Mouse (Mus musculus): ENCODE measurements around the gene Stt3b. TPM values are rescaled to one million over a fixed set of nuclear protein-coding genes. Genes with fewer than 3 reads are reported as not detected.
"Not testable (repeated sequence)": the region's sequence is repeated elsewhere in the genome, so short reads cannot be mapped to it uniquely, and the experiment has no call there.

The Stt3b gene
- polyA plus RNA-seq, 1 experiment from 2014 or later, result 128 TPM

DNA sequence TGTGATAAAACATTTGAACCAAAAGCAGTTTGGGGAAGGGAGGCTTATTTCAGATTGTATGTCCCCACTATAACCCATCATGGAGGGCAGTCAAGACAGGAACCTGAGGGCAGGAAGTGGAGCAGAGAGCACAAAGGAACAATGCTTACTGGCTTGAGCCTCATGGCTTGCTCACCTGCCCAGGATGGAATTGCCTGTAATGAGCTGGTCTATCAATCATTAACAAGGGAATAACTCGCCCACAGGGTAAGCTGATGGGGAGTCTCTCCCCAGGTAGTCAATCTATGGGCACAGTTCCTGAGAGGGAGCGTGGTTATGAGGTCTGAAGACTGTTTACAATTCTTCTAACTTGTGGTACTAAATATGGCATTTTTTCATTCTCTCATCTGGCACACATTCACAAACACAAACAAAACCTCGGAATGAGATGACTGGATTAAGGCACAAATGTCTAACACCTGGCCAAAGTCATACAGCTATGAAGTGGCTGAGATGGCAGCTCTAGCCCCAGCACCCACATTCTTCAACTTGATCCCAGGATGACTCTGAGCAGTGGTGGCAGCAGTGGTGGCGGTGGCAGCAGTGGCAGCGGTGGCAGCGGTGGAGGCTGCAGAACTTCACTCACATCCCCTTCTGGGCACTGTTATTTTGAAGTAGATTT, 22.3 kb downstream of the Stt3b start:
- Histone ChIP-seq H3K36me3 (no peaks in the 10 kb centered on the region), H3K4me1 (peaks cover 7% of the 10 kb centered on the region), H3K9ac (no peak overlapping the region), H3K27me3 (replicated peaks) (no peaks in the 10 kb centered on the region), H3K4me2 (replicated peaks) (no peak overlapping the region), H3K9me3 (no peaks in the 10 kb centered on the region), H3K27ac (no peak overlapping the region), H3K4me3 (no peak overlapping the region)
- WGBS, result 92% methylated on average over 6 of the region's 6 CpGs
- no peak for ATAC-seq (ENCODE audit: low FRiP score, low read depth)

DNA sequence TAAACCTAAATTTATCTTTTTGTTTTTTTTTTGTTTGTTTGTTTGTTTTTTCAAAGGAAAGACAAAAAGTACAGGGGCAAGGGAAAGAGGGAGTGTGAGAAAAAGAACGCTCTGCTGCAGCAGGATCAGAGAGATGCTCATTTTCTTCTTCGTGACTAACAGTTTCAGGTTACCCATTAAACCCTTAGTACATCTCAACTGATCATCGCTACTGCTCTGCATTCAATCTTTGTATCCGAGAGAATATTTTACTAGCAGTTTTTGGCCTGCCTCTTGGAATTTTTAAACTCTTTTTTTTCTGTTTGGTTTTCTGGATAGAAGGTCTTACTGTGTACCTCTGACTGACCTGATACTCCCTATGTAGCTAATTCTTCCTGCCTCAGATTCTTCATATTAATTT, 25.8 kb downstream of the Stt3b start:
- Histone ChIP-seq H3K36me3 (peaks cover 4% of the 10 kb centered on the region; the same call in 1 of the 2 replicates), H3K27ac (no peak overlapping the region), H3K9me3 (no peaks in the 10 kb centered on the region), H3K27me3 (replicated peaks) (no peaks in the 10 kb centered on the region), H3K4me3 (no peak overlapping the region), H3K9ac (no peak overlapping the region), H3K4me1 (peaks cover 11% of the 10 kb centered on the region), H3K4me2 (replicated peaks) (no peak overlapping the region)
- WGBS, result 92% methylated on average over 4 of the region's 4 CpGs
- ATAC-seq (ENCODE audit: low FRiP score, low read depth), result no peak

DNA sequence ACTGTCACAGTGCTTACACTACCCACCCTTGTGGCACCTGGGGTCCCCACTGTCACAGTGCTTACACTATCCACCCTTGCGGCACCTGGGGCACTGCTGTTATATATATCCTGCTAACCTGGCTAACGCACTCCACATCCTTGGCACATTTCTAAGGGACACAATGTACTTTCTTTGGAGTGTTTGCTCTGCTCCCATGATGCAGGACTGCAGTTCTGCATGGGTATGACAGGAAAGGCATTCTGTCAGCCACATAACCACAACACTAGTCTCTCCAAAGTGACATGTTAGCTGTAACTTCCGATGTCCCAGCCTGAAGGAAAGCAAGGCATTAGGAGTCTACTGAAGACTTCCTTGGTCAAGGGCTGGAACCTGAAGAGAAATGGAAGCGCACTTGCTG, 26.8 kb downstream of the Stt3b start:
- no peak overlapping the region for H3K27ac ChIP-seq
- no peak overlapping the region for H3K9ac ChIP-seq
- no peak overlapping the region for H3K4me2 ChIP-seq (replicated peaks)
- H3K36me3 ChIP-seq, result peaks cover 12% of the 10 kb centered on the region; the same call in 1 of the 2 replicates
- H3K4me3 ChIP-seq, result no peak overlapping the region
- no peak for ATAC-seq (ENCODE audit: low FRiP score, low read depth)
- H3K4me1 ChIP-seq, result peaks cover 11% of the 10 kb centered on the region
- no peaks in the 10 kb centered on the region for H3K27me3 ChIP-seq (replicated peaks)
- no peaks in the 10 kb centered on the region for H3K9me3 ChIP-seq
- 93% methylated on average over 4 of the region's 4 CpGs for WGBS

DNA sequence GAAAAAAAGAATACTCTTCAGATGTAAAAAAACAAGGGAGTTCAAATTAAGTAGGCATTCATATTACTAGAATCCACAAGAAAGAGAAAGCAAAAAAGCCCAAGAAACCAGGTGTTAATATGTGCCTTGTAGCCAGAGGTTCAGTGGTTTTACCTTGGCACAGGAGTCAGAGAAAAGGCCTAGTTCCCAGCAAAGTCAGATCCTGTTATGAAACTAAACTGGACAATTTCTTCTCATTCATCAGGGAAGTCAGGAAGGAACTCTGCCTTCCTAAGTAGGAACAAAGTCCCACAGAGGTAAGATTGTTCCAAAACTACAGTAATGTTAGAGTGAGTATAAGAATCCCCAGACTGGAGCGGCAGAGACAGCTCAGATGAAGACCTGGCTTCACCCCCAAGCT, 31.6 kb downstream of the Stt3b start:
- Histone ChIP-seq H3K27ac (no peak overlapping the region), H3K27me3 (replicated peaks) (no peaks in the 10 kb centered on the region), H3K4me1 (peaks cover 8% of the 10 kb centered on the region), H3K36me3 (peaks cover 38% of the 10 kb centered on the region), H3K4me3 (no peak overlapping the region), H3K9me3 (no peaks in the 10 kb centered on the region), H3K4me2 (replicated peaks) (no peak overlapping the region), H3K9ac (no peak overlapping the region)
- WGBS, result 90% methylated on average over 1 of the region's 1 CpGs
- no peak for ATAC-seq (ENCODE audit: low FRiP score, low read depth)

DNA sequence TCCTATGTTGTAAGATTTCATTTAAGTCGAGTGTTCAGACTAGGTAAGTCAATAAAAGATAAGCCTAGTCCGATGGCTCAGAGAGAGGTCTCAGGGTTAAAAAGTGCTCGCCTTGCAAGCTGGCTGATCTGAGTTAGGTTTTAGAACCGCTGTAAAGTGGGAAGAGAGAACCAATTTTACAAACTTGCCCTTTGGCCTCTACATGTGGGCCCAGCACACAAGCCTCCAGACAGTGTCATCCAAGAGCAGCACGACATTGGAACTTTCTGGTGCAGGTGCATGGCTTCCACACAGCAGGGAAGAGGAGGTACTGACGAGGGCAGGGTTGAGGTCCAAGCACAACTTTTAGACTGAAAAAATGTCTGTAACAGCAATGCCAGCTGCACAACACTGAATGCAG, 35.4 kb downstream of the Stt3b start:
- ATAC-seq (ENCODE audit: low FRiP score, low read depth), result no peak
- peaks cover 43% of the 10 kb centered on the region for H3K36me3 ChIP-seq
- H3K4me3 ChIP-seq, result no peak overlapping the region
- H3K27ac ChIP-seq, result no peak overlapping the region
- H3K27me3 ChIP-seq (replicated peaks), result no peaks in the 10 kb centered on the region
- 87% methylated on average over 6 of the region's 6 CpGs for WGBS
- no peaks in the 10 kb centered on the region for H3K9me3 ChIP-seq
- no peak overlapping the region for H3K4me2 ChIP-seq (replicated peaks)
- H3K4me1 ChIP-seq, result no peaks in the 10 kb centered on the region
- H3K9ac ChIP-seq, result no peak overlapping the region

DNA sequence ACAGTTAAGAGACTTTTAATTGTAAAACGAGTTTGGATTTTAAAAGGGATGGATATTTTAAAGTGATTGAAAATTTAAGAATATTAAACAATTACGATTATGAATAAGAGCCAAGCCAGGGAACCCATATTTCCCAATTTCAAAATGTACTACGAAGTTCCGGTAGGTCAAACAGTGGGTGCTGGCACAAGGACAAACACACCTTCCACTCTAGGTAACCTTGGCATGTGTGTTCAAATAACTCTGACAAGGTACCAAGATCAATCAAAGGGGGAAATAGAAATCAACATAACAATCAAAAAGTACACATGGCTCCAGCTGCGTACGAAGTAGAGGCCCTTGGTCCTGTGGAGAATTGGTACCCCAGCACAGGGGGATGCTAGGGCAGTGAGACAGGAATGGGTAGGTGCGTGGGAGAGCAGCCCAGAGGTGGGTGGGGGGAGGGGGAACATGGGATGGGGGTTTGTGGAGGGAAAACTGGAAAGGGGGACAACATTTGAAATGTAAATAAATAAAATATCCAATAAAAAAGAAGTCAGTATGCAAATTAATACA, 37.0 kb downstream of the Stt3b start:
- H3K9me3 ChIP-seq, result no peaks in the 10 kb centered on the region
- H3K4me2 ChIP-seq (replicated peaks), result no peak overlapping the region
- H3K4me1 ChIP-seq, result no peaks in the 10 kb centered on the region
- no peak overlapping the region for H3K9ac ChIP-seq
- H3K27me3 ChIP-seq (replicated peaks), result no peaks in the 10 kb centered on the region
- no peak for ATAC-seq (ENCODE audit: low FRiP score, low read depth)
- H3K36me3 ChIP-seq, result peaks cover 31% of the 10 kb centered on the region
- 91% methylated on average over 7 of the region's 7 CpGs for WGBS
- no peak overlapping the region for H3K27ac ChIP-seq
- H3K4me3 ChIP-seq, result no peak overlapping the region

DNA sequence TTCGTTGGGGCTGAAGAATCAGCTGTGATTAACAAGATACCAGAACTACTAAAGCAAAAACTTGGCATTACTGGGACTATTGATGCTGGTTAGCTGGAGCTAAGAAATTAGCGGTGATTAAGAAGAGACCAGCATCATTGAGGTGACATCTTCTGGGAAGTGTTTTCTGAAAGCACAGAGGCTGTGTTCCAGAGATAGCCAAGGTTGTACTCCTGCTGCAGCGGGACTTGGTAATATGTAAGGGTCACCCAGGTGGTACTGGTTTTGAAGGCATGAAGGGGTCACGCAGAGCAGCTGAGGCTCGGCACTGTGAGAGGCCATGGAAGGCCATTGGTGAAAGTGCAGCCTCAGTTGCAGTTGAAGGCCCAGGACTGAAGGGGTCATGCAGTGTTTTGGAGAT, 37.8 kb downstream of the Stt3b start:
- not testable (repeated sequence) for ATAC-seq (ENCODE audit: low FRiP score, low read depth); H3K27me3 ChIP-seq (replicated peaks); H3K27ac ChIP-seq; H3K4me3 ChIP-seq; H3K9me3 ChIP-seq; H3K9ac ChIP-seq; H3K4me2 ChIP-seq (replicated peaks); H3K4me1 ChIP-seq
- peaks cover 31% of the 10 kb centered on the region for H3K36me3 ChIP-seq
- 97% methylated on average over 5 of the region's 5 CpGs for WGBS

DNA sequence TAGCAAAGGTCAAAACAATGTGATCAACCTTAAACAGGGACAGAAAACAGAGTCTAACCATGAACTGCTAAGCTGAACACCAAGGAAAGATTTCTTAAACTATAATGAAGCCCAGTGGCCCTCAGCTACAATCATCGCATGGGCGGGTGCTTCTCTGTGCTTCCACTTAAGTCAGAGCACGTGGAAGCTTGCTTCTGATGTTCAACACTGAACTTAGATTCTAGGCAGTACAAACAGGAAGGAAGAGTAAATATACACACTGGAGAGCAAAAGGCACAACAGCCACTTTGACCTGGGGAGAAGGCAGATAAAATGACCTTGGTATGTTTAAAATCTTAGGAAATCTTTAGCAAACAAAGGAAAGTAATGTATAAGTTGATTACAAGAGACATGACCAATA, 38.7 kb downstream of the Stt3b start:
- no peaks in the 10 kb centered on the region for H3K4me1 ChIP-seq
- 91% methylated on average over 3 of the region's 3 CpGs for WGBS
- no peaks in the 10 kb centered on the region for H3K27me3 ChIP-seq (replicated peaks)
- H3K4me3 ChIP-seq, result no peak overlapping the region
- no peak for ATAC-seq (ENCODE audit: low FRiP score, low read depth)
- H3K9me3 ChIP-seq, result no peaks in the 10 kb centered on the region
- H3K27ac ChIP-seq, result no peak overlapping the region
- H3K4me2 ChIP-seq (replicated peaks), result no peak overlapping the region
- peaks cover 27% of the 10 kb centered on the region for H3K36me3 ChIP-seq
- no peak overlapping the region for H3K9ac ChIP-seq

DNA sequence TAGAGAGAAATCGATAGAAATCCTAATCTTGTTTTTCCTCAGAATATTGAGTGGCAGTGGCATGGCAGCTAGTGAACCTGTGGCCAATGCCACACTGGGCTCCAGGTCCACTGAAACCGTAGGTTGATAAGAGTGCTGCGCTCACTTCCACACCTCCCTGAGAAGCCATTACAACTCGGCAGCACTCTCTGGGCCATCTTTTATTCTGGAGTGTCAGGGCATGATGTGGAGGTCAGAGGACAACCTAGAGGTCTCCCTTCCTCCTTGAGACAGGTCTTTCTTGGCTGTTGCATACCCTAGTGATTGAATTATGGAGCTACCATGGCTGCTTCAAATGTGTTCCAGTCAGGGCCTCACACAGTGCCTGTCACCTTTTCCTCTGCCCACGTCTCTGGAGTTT, 48.3 kb downstream of the Stt3b start:
- H3K4me2 ChIP-seq (replicated peaks), result no peak overlapping the region
- ATAC-seq (ENCODE audit: low FRiP score, low read depth), result no peak
- H3K4me3 ChIP-seq, result no peak overlapping the region
- H3K27ac ChIP-seq, result no peak overlapping the region
- no peak overlapping the region for H3K9ac ChIP-seq
- H3K4me1 ChIP-seq, result no peaks in the 10 kb centered on the region
- WGBS, result 80% methylated on average over 5 of the region's 5 CpGs
- no peaks in the 10 kb centered on the region for H3K27me3 ChIP-seq (replicated peaks)
- peaks cover 18% of the 10 kb centered on the region; the same call in 1 of the 2 replicates for H3K36me3 ChIP-seq
- H3K9me3 ChIP-seq, result no peaks in the 10 kb centered on the region

DNA sequence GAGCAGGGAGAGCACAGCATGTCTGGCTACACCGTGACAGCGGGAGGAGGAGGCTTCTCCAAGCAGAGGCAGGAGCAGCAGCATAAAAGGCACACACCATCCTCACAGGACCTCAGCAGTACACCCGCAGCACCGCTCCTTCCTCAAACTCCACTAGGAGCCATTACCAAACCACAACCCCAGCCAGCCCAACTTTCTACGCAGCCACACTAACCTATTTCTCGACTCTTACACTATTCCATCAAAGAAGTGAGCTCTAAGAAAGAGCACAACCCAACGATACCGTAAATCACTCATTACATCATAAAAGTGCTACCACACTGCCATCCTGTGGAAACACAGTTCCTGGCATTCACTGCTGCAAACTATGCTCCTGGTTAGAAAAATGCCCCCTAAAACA, 48.8 kb downstream of the Stt3b start:
- Histone ChIP-seq H3K4me2 (replicated peaks) (no peak overlapping the region), H3K36me3 (peaks cover 23% of the 10 kb centered on the region; the same call in 1 of the 2 replicates), H3K9me3 (no peaks in the 10 kb centered on the region), H3K4me3 (no peak overlapping the region), H3K27ac (no peak overlapping the region), H3K4me1 (no peaks in the 10 kb centered on the region), H3K9ac (no peak overlapping the region), H3K27me3 (replicated peaks) (no peaks in the 10 kb centered on the region)
- WGBS, result 76% methylated on average over 8 of the region's 8 CpGs
- ATAC-seq (ENCODE audit: low FRiP score, low read depth), result no peak

DNA sequence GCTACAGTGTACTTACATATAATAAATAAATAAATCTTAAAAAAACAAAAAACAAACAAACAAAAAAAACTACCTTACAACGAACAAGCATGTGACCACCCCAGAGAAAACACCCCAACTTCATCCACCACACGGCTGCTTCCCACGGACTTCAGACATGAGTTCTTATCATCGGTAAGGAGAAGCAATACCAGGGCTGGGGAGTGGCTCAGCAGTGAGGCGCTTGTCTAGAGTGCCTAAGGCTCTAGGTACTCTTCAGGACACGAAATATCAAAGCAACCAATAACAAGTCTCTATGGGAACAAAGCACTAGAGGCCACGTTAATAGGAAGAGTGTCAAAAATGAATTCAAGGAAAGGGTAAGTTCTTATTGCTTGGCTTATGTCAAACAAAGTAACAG, 49.8 kb downstream of the Stt3b start:
- WGBS, result 91% methylated on average over 7 of the region's 7 CpGs
- H3K4me3 ChIP-seq, result no peak overlapping the region
- H3K27me3 ChIP-seq (replicated peaks), result no peaks in the 10 kb centered on the region
- no peak for ATAC-seq (ENCODE audit: low FRiP score, low read depth)
- no peaks in the 10 kb centered on the region for H3K4me1 ChIP-seq
- H3K36me3 ChIP-seq, result peaks cover 25% of the 10 kb centered on the region; the same call in 1 of the 2 replicates
- no peak overlapping the region for H3K27ac ChIP-seq
- H3K9me3 ChIP-seq, result no peaks in the 10 kb centered on the region
- H3K9ac ChIP-seq, result no peak overlapping the region
- H3K4me2 ChIP-seq (replicated peaks), result no peak overlapping the region

DNA sequence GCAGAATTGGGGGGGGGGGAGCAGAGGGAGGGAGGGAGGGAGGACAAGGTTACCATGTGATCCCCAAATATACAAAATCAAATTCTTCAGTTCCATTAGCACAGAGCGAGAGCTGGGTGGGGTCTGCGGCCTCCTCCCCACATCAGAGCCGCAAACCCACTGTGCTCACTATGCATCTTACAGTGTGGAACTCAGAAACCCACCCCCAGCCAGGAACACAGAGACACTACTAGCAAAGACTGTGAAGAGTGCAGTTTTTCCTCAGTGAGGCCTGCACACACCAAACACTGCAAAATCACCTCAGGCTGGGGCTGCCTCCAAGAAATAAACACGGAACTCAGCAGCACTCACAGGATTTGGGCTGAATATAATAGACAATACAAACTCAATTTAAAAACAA, 50.4 kb downstream of the Stt3b start:
- H3K4me3 ChIP-seq, result no peak overlapping the region
- H3K27me3 ChIP-seq (replicated peaks), result no peaks in the 10 kb centered on the region
- no peaks in the 10 kb centered on the region for H3K9me3 ChIP-seq
- H3K4me1 ChIP-seq, result no peaks in the 10 kb centered on the region
- H3K27ac ChIP-seq, result no peak overlapping the region
- H3K36me3 ChIP-seq, result peaks cover 31% of the 10 kb centered on the region
- ATAC-seq (ENCODE audit: low FRiP score, low read depth), result no peak
- no peak overlapping the region for H3K9ac ChIP-seq
- H3K4me2 ChIP-seq (replicated peaks), result no peak overlapping the region
- WGBS, result 93% methylated on average over 4 of the region's 4 CpGs

DNA sequence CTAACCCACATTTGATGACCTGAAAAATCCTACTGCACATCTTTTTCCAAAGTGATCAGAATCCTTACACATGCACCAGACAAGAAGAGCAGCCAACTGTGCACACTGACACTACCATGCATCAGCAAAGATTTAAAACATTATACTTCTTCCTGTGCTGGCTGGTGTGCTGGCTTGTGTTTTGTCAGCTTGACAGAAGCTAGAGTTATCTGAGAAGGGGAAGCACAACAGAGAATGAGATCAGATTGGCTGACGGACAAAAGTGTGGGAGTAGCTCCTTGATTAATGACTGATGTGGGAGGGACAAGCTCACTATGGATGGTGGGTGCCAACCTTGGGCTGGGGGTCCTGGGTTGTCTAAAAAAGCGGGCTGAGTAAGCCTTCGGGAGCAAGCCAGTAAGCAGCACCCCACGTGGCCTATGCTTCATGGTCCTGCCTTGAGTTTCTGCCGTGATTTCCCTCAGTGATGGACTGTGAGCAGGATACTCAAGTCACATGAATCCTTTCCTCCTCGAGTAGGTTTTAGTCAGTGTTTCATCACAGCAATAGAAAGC, 52.4 kb downstream of the Stt3b start:
- H3K9me3 ChIP-seq, result no peaks in the 10 kb centered on the region
- no peak overlapping the region for H3K4me3 ChIP-seq
- no peak overlapping the region for H3K27ac ChIP-seq
- WGBS, result 88% methylated on average over 6 of the region's 6 CpGs
- H3K9ac ChIP-seq, result no peak overlapping the region
- no peak for ATAC-seq (ENCODE audit: low FRiP score, low read depth)
- H3K36me3 ChIP-seq, result peaks cover 38% of the 10 kb centered on the region
- H3K4me1 ChIP-seq, result no peaks in the 10 kb centered on the region
- no peak overlapping the region for H3K4me2 ChIP-seq (replicated peaks)
- no peaks in the 10 kb centered on the region for H3K27me3 ChIP-seq (replicated peaks)
